Mouse (Mus musculus) right cerebral cortex, postnatal 10 days (tissue): ENCODE data around the gene Ano8.

Experiments
- DNase-seq, 2 experiments: peaks; one replicate each; pipeline ENCODE4 v3.0.0; 2021; ENCODE audit warnings: low spot score in 2 of 2

Gene Ano8

DNA sequence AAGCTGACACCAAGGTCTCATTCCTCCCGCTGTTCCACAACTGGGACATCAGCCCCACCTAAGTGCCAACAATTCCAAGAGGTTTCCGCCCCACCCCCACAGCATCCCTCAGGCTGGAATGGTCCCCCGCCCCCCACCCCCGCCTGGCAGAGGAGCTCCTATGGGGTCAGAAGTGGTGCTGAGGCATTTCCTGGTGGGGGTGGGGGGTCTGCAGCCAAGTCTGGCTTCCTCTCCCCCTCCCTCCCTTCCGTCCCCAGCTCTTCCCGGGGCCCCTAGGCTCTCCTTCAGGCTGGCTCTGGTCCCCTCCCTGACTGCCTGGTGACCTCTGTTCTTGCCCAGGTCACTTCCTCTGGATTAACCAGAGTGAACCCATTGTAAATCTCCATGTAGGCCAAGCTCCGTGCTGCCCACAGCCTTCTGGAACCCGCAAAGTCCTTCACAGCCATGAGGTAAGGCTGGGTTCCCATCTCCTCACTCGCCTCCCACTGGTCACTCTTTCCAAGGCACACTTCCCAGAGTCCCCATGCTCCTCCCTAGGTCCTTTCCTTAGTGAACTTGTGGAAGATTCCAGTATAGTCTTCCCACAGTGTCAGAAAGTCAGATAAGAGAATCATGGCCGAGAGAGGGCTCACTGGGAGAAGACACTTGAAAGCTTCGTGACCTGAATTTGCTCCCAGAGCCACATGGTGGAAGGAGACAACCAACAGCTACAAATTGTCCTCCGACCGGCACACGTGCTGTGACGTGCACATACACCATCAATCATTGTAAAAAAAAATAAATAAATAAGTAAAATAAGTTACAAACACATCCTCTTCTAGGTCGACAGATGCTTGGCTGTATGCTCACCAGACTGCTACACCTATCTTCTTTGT is 13.3 kb upstream of the Ano8 start:
- peak in 1 of 2 experiments; percentile 16 for DNase-seq

DNA sequence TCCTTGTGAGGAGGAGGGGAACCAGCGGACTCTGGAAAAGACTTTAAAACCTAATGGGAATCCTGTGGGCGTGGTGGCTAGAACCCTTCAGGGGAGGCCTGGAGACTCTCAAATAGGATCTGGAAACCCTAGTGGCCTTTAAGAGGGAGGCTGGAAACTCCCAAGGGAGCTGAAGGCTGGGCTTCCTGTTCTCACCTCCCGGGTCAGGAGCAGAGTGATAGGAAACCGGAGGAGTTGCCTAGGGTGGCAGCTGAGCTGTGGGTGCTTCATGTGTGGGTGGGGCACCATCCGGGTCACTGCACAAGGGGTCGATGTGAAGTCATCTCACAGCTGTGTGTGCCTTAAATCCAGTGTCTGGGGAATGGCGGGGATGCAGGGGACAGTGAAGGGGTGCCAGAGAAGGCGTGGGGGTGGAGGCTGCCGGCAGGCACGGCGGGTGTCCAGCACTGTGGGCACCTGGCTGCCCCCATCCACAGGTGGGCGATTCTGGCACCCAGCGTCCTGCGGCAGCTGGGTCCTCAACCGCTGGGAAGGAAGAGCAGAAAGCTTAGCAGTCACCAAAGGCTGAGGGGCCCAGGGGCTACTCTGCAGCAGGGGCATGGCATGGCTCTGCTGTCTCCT is 12.2 kb upstream of the Ano8 start:
- peak in 1 of 2 experiments; percentile 23 for DNase-seq

GRCm38 (mm10) chr8:71497077-71497645 is 11.4 kb upstream of the Ano8 start:
- no peak for DNase-seq

- DNase-seq: peak in 1 of 2 experiments; percentile 74
These were observed 10.7 kb upstream of the Ano8 start for GRCm38 (mm10) chr8:71496481-71496880.

DNA sequence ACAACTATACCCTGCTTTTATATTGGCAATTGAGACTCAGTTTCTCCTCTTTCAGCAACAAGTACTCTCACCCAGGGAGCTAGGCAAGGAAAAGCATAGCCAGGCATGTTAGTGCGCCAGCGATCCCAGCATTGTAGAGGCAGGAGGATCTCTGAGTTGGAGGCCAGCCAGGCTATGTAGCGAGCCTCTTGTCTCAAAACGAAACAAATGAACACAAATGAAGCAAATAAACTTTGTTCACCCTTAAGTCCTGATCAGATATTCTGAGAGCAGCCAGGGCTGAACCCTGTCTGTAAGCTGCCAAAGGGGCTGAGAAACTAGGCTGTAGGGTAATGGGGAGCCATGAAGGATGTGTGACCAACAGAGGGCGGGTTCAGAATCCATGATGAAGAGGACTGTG is 10.0 kb upstream of the Ano8 start:
- peak in 1 of 2 experiments; percentile 24 for DNase-seq

GRCm38 (mm10) chr8:71495039-71495438 is 9.3 kb upstream of the Ano8 start:
- peak; percentile 84 to 86 for DNase-seq

GRCm38 (mm10) chr8:71488454-71488853 is 2.7 kb upstream of the Ano8 start:
- DNase-seq: peak; percentile 92 to 95

GRCm38 (mm10) chr8:71487691-71488445 is 2.1 kb upstream of the Ano8 start, which contains the start of gene Gtpbp3:
Gene Gtpbp3 (plus strand): TSS chr8:71488103.
- peak; percentile 84 to 87 for DNase-seq

- DNase-seq: no peak
These were observed 370 bp upstream of the Ano8 start for GRCm38 (mm10) chr8:71486136-71486529.

DNA sequence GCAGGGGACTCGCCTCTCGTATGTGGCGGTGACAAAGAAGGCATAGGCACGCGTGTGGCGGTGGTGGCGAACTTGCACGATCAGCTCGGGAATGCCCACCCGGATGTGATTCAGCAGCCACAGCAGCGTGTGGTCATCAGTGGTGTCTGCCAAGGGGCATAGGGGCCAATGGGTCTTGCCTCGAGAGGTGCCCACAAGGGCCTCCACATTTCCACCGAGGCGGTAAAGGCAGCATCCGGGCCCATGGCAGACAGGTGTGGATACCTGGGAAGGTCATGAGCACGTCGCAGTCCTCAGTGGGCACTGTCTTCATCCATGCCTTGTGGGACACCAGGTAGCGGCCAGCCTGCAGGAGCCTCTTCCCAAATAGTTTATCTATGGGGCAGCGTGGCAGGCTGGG is 1.0 kb downstream of the Ano8 start:
- DNase-seq: peak in 1 of 2 experiments; percentile 44

GRCm38 (mm10) chr8:71483932-71484331 is 1.8 kb downstream of the Ano8 start:
- no peak for DNase-seq

DNA sequence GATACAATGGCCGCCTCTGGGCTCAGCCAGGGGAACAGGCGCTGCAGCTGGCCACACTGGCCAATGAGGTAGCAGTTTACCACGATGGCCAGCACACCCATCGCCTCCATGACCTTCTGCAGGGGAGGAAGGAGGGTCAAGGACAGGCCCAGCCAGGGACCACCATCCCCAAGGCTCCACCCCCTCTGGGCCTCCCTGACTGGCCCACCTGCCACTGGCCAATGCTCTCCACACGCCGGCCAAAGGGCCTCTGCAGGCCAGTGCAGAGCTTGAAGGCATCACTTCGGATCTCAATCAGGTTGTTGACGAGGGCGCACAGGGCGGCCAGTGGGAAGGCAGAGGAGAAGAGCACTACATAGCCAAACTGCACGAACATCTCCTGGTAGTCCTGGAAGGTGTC is 6.8 kb downstream of the Ano8 start:
- DNase-seq: no peak

DNA sequence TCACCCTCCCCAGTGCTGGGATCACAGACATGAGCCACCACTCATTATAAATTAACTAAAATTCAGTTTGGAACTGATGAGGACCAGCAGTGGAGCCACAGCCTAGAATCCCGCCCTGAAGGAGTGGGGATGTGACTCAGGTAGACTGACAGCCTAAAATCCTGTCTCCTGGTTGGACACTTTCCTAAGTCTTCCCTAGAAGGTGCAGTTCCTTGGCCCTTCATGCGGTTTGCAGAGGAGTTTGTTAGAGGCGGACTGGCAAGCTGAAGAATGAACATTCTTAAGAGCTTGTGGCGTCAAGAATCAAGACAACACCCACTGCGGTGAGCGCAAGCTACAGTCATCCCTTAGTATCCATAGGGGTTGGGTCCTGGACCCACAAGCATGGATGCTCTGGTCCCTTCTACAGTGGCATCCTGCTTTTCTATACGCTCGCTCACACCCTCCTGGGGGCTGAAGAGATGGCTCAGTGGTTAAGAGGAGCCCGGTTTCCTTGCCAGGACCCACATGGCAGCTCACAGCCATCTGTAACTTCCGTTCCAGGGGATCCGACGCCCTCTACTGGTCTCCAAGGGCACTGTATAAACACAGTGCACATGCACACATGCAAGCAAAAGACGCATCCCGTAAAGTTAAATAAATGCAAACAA is 8.4 kb downstream of the Ano8 start:
- DNase-seq: peak in 1 of 2 experiments; percentile 63

DNA sequence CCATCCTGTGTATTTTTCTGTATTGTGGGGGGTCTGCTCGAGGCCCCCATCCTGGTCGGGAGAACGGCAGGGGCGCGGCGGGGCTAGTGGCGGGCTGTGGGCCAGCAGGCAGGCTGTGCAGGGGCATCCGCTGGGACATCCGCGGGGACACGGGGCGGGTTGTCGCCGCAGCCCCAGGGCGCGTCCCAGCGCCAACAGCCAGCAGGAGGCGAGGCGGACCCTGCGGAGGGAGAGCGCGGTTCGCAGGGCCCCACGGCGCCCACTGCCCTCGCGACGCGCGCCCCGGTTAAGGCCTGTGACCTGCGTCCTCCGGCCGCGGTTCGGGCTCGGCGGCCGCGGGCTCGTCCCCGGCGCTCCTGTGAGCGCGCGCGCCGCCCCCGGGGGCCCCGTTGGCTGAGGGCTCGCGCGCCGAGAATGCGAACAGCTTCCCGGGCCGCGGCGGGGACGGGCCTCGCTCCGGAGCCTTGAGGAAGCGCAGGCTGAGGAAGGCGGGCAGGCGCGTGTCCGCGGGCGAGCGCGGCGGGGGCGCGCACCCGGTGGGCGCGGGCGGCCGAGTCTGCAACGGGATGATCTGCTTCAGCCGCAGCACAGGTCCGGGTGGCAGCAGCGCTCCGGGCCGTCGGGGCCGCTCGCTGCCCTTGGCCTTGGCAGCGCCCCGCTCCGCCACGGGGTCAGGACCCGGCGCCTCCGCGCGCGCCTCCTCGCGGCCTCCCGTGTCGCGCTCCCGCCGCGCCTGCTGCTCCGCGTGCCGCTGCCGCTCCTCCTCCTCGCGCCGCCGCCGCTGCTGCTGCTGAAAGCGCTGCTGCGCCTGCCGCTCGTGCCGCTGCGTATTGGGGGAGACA is 9.4 kb downstream of the Ano8 start:
- peak; percentile 91 for DNase-seq

- no peak for DNase-seq
These were observed 10.1 kb downstream of the Ano8 start for GRCm38 (mm10) chr8:71475702-71476075.

- peak in 1 of 2 experiments; percentile 56 for DNase-seq
These were observed 10.7 kb downstream of the Ano8 start for GRCm38 (mm10) chr8:71474785-71475701.

DNA sequence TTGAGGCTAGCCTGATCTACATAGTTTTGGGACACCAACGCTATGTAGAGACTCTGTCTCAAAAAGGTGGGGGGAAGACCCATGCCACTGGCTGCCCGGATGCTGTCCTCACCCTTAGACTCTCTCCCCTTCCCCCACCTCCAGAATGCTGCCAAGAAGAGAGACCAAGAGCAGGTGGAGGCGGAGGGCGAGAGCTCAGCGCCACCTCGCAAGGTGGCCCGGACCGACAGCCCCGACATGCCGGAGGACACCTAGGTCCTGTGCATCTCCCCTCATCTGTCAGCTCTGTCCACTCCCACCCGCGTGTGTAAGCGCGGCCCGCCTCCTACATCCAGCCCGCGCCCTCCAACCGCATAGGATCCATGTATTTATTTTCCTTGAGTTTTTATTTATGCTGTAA is 11.4 kb downstream of the Ano8 start:
- DNase-seq: no peak

DNA sequence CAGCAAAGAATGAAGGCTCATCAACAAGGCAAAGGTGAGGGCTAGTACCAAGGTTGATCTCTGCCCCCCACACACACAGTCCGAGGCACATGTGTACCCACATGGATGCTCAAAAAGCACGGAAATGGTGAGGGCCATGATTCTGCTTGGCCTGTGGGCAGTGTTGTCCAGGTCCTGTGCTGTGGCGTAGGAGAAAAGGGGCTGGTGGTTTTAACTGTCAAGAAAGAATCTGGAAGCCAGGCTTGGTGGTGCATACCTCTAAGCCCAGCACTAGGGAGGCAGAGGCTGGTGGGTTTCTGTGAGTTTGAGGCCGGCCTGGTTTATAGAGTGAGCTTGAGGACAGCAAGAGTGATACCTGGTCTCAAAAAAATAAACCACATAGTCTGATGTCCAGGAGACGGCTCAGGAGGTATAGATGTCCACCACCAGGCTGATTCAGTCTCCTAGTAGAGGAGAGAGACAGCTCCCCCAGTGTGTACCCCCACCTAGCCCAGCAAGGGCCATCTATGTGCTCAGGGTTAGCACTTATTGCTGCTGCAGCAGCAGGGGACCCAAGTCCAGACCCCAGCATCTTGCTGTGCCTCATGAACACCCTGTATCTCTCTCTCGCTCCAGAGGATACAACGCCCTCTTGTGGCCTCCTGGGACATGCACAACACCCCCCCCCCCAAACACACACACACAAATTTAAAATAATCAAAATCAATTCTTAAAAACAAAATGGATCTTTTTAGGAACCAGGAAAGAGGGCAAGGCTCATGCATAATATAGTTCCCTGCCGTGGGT is 13.0 kb downstream of the Ano8 start:
- no peak for DNase-seq

GRCm38 (mm10) chr8:71471861-71472260 is 13.9 kb downstream of the Ano8 start:
- DNase-seq: no peak
